Mouse (Mus musculus) spleen, postnatal 10 days (tissue): Measurements from ENCODE around the gene Ugt1a6b.

Experiments used
- DNase-seq, 2 experiments: peaks; one replicate each; pipeline ENCODE4 v3.0.0; 2021 to 2022; ENCODE audit warnings: low spot score in 2 of 2

Gene Ugt1a6b

GRCm38 (mm10) chr1:88240072-88240471, 137.0 kb downstream of the Ugt1a6b start:
- no peak for DNase-seq

- no peak for DNase-seq
Measured at GRCm38 (mm10) chr1:88240579-88240978, 137.5 kb downstream of the Ugt1a6b start.

GRCm38 (mm10) chr1:88243861-88244260, 140.8 kb downstream of the Ugt1a6b start:
- DNase-seq = no peak

- no peak for DNase-seq
Measured at GRCm38 (mm10) chr1:88245881-88246280, 142.8 kb downstream of the Ugt1a6b start.

GRCm38 (mm10) chr1:88246386-88246785, 143.3 kb downstream of the Ugt1a6b start:
- no peak for DNase-seq

- DNase-seq = no peak
Measured at GRCm38 (mm10) chr1:88247660-88248059, 144.6 kb downstream of the Ugt1a6b start.

- no peak for DNase-seq
Measured at GRCm38 (mm10) chr1:88248658-88249057, 145.6 kb downstream of the Ugt1a6b start.

GRCm38 (mm10) chr1:88249596-88249995, 146.5 kb downstream of the Ugt1a6b start:
- DNase-seq = no peak

- no peak for DNase-seq
Measured at GRCm38 (mm10) chr1:88250023-88250422, 147.0 kb downstream of the Ugt1a6b start.

GRCm38 (mm10) chr1:88253106-88253505, 150.1 kb downstream of the Ugt1a6b start:
- DNase-seq = no peak

GRCm38 (mm10) chr1:88253540-88253939, 150.5 kb downstream of the Ugt1a6b start:
- DNase-seq = no peak

GRCm38 (mm10) chr1:88254793-88255465, 151.9 kb downstream of the Ugt1a6b start:
- no peak for DNase-seq

- DNase-seq = no peak
Measured at GRCm38 (mm10) chr1:88255466-88255857, 152.4 kb downstream of the Ugt1a6b start.

GRCm38 (mm10) chr1:88255989-88256754, 153.1 kb downstream of the Ugt1a6b start:
- no peak for DNase-seq

- no peak for DNase-seq
Measured at GRCm38 (mm10) chr1:88256886-88257663, 154.0 kb downstream of the Ugt1a6b start.

GRCm38 (mm10) chr1:88257681-88258080, 154.6 kb downstream of the Ugt1a6b start:
- DNase-seq = no peak

- no peak for DNase-seq
Measured at GRCm38 (mm10) chr1:88258361-88258760, 155.3 kb downstream of the Ugt1a6b start.

GRCm38 (mm10) chr1:88258881-88259642, 156.0 kb downstream of the Ugt1a6b start:
- no peak for DNase-seq

GRCm38 (mm10) chr1:88259643-88260024, 156.6 kb downstream of the Ugt1a6b start:
- DNase-seq = no peak

- no peak for DNase-seq
Measured at GRCm38 (mm10) chr1:88260114-88260513, 157.1 kb downstream of the Ugt1a6b start.

- no peak for DNase-seq
Measured at GRCm38 (mm10) chr1:88260604-88261377, 157.7 kb downstream of the Ugt1a6b start.
